Mouse (Mus musculus) stomach, postnatal 0 days (tissue): ENCODE results near the gene Elmo1.

Experiments
- CTCF ChIP-seq: IDR thresholded peaks from 2 replicates; pipeline ENCODE4 v1.5.1; 2016; ENCODE audit warnings: antibody characterized with exemption, low read depth, mild to moderate bottlenecking, moderate library complexity
- EP300 ChIP-seq: optimal IDR thresholded peaks from 2 replicates; pipeline ENCODE3; 2016; ENCODE audit warnings: antibody characterized with exemption

GRCm38 (mm10) chr13:20204165-20204564 is 113.8 kb downstream of the Elmo1 start:
- TF ChIP-seq CTCF (no peak), EP300 (no peak)
